Mouse (Mus musculus): ENCODE results near the gene Zdhhc14. TPM values are rescaled to one million over a fixed set of nuclear protein-coding genes. Genes with fewer than 3 reads are reported as not detected.

Gene Zdhhc14
- polyA plus RNA-seq, 1 experiment, result 2.4 TPM

- DNase-seq (ENCODE audit: low read depth, low spot score), result no peak
- WGBS, result 98% methylated on average over 6 of the region's 6 CpGs
These were observed 57.1 kb downstream of the Zdhhc14 start for GRCm38 (mm10) chr17:5549460-5549859.

GRCm38 (mm10) chr17:5550444-5550843, 58.1 kb downstream of the Zdhhc14 start:
- 90% methylated on average over 10 of the region's 10 CpGs for WGBS
- no peak for DNase-seq (ENCODE audit: low read depth, low spot score)

- WGBS, result 96% methylated on average over 3 of the region's 3 CpGs
- DNase-seq (ENCODE audit: low read depth, low spot score), result no peak
These were observed 58.8 kb downstream of the Zdhhc14 start for GRCm38 (mm10) chr17:5551136-5551535.

GRCm38 (mm10) chr17:5552036-5552760, 59.8 kb downstream of the Zdhhc14 start:
- no peak for DNase-seq (ENCODE audit: low read depth, low spot score)
- WGBS, result 28% methylated on average over 14 of the region's 14 CpGs

- no peak for DNase-seq (ENCODE audit: low read depth, low spot score)
- 35% methylated on average over 5 of the region's 5 CpGs for WGBS
These were observed 61.2 kb downstream of the Zdhhc14 start for GRCm38 (mm10) chr17:5553556-5553955.

DNA sequence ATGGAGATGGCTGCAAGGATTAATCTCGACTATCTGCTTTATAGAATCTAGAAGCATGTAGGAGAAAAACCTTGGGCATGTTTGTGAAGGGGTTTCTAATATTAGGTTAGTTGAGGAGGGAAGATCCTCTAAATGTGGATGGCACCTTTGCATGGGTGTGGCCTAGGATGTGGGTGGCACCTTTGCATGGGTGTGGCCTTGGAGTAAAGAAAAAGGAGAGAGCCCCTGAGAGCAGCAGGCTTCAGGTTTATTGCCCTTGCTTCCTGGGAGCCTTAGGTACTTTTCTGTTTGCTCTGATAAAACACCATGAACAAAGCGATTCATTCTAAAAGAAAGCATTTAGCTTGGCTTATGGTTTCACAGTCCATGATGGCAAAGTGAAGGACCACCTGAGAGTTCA, 62.2 kb downstream of the Zdhhc14 start:
- WGBS, result 47% methylated on average over 2 of the region's 2 CpGs
- no peak for DNase-seq (ENCODE audit: low read depth, low spot score)

GRCm38 (mm10) chr17:5556568-5556967, 64.2 kb downstream of the Zdhhc14 start:
- no peak for DNase-seq (ENCODE audit: low read depth, low spot score)
- 77% methylated on average over 8 of the region's 8 CpGs for WGBS

DNA sequence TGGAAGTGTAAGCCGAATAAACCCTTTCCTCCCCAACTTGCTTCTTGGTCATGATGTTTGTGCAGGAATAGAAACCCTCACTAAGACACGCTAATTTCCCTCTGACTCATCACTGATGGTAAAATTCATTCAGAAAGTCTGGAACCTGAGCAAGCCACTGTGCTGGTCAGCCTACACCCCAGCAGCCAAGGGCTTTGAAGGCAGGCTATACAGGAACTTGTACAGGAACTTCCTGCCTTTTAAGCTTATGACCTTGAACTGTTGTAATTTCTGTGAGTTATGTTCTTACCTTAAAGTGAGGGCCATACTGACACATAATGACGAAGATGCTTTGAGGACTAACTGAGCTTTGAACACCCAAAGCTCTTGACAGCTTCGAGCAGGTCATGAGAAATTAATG, 67.9 kb downstream of the Zdhhc14 start:
- no peak for DNase-seq (ENCODE audit: low read depth, low spot score)
- 84% methylated on average over 4 of the region's 4 CpGs for WGBS

GRCm38 (mm10) chr17:5563108-5563507, 70.8 kb downstream of the Zdhhc14 start:
- 78% methylated on average over 6 of the region's 6 CpGs for WGBS
- no peak for DNase-seq (ENCODE audit: low read depth, low spot score)

DNA sequence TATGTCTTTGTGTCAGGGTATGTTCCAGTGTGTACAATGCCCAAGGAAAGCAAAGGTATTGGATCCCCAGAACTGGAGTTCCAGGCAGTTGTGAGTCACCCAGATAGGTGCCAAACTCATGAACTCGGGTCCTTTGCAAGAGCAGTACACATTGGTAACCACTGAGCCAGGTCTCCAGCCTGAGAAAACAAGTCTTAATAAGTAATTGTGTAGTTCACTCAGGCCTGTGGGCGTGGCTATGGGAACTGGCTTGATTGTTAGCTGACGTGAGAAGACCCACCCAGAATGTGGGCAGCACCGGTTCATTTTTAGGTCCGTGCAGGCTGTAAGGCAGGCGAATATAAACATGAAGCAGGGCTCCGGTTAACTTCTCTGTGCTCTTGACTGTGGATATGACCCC, 73.6 kb downstream of the Zdhhc14 start:
- no peak for DNase-seq (ENCODE audit: low read depth, low spot score)

GRCm38 (mm10) chr17:5567943-5568342, 75.6 kb downstream of the Zdhhc14 start:
- DNase-seq (ENCODE audit: low read depth, low spot score), result no peak
- WGBS, result 54% methylated on average over 5 of the region's 5 CpGs

More for the DNA sequence above, 73.6 kb downstream of the Zdhhc14 start:
- 33% methylated on average over 7 of the region's 7 CpGs for WGBS

DNA sequence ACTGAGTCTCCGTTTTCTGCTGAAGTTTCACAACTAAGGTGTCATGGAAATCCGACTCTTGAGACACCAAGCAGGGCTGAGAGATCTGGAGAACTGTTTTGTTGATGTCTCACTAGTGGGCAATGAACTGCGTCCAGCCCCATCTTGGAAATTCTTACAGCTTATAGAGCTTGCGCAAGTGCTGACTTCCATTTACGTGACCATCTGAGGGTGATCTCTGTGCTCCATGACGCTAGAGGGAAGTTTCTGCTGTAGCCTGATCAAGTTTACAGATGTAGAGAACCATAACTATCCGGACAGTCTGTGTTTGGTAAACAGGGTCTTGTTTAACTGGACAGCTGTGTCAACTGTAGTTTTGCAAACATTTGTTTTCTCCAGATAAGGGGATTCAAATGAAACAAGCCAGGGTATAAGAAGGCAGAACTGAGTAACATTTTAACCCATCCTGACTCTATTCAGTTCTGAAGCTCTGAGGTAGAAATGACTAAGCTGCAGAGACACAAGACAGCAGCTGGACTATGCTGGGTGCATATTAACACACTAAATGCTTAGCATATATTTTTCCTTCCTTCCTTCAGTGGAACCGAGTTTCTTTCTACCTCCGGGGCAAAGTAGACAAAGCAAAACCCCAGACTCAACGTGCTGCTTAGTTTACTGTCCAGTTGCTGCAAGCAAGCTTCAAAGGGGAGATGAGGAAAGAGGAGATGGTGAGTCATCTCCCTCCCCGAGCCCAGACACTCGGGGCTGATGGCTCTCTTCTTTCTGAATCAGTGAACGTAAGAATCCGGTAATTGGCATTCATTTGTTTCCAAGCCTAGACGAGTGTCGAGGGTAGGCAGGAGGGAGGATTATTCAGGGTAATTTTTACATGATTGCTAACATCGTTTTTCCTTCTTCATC, 77.0 kb downstream of the Zdhhc14 start:
- DNase-seq (ENCODE audit: low read depth, low spot score), result no peak
- WGBS, result 46% methylated on average over 17 of the region's 17 CpGs

GRCm38 (mm10) chr17:5572096-5572730, 79.9 kb downstream of the Zdhhc14 start:
- WGBS, result 39% methylated on average over 1 of the region's 1 CpGs
- peak; percentile 85 for DNase-seq (ENCODE audit: low read depth, low spot score)

GRCm38 (mm10) chr17:5572745-5573420, 80.5 kb downstream of the Zdhhc14 start:
- DNase-seq (ENCODE audit: low read depth, low spot score), result no peak

- WGBS, result 68% methylated on average over 5 of the region's 5 CpGs
- DNase-seq (ENCODE audit: low read depth, low spot score), result no peak
These were observed 82.3 kb downstream of the Zdhhc14 start for GRCm38 (mm10) chr17:5574672-5575071.

DNA sequence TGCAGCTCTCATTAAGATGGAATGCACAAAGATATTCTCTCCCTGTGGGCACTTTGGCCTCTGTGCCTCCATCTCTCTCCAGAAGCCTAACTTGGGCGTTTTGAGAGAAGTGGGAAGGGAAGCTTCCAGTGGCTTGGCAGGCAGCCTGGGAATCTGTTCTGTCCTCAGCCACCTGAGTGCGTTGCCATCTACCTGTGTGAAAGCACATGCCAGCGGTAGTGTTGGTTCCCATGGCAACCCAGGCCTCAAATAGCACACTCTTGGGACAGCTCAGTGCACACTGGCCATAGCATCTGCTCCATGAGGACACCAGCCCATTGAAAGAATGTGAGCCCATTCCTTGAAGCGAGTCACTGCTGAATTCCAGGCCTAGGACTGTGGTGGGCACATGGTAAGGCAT, 83.2 kb downstream of the Zdhhc14 start:
- 50% methylated on average over 4 of the region's 4 CpGs for WGBS
- DNase-seq (ENCODE audit: low read depth, low spot score), result no peak

DNA sequence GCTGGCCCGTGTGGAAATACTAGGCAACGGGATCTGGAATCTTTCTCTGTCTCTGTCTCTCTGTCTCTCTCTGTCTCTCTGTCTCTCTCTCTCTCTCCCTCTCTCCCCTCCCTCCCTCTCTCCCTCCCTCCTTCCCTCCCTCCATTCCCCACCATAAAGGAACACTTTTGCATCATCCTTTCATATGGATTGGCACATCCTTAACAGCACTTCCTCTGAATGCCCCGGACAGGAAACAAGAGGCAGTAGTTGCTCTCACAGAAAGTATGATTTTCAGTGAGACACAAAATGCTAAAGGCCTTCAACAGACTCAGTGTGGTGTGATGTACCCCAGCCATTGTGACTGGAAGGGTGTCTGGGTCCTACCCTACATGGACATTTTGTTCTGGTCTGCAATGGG, 89.9 kb downstream of the Zdhhc14 start:
- no peak for DNase-seq (ENCODE audit: low read depth, low spot score)
- 89% methylated on average over 3 of the region's 3 CpGs for WGBS

- WGBS, result 85% methylated on average over 5 of the region's 5 CpGs
- DNase-seq (ENCODE audit: low read depth, low spot score), result no peak
These were observed 90.6 kb downstream of the Zdhhc14 start for GRCm38 (mm10) chr17:5582937-5583336.

GRCm38 (mm10) chr17:5583472-5584145, 91.3 kb downstream of the Zdhhc14 start:
- DNase-seq (ENCODE audit: low read depth, low spot score), result no peak
- WGBS, result 65% methylated on average over 12 of the region's 12 CpGs
